In genomic region chr5:108727425-108727824, GRCm38 (mm10) we compare ENCODE assay signal across 17 mouse cellular contexts. TPM values are rescaled to one million over a fixed set of nuclear protein-coding genes. Genes with fewer than 3 reads are reported as not detected.
DNase-seq lines count a peak whose midpoint lies in the region; ATAC-seq and TF ChIP-seq lines count a peak whose summit lies in the region.
"Had no signal": no experiment of that assay in that cellular context is flagged by ENCODE, and none has a peak within 500 bp of the region (broad histone marks: within the 10 kb centered on the region; RNA-seq: fewer than 3 reads in every experiment).

No protein-coding gene starts in this region.

- 0 out of 2 replicates have a peak, but pooled peaks have one; percentile 54 for ATAC-seq in intestine, embryonic 14.5 days (replicated peaks; ENCODE audit: low FRiP score, low TSS enrichment, low read depth)
- ATAC-seq in liver, embryonic 12.5 days, result 0 out of 2 replicates have a peak, but pooled peaks have one; percentile 21
- no peak for ATAC-seq in stomach, postnatal 0 days (ENCODE audit: low FRiP score, low TSS enrichment)

- TF ChIP-seq CTCF in stomach, postnatal 0 days (IDR thresholded peaks at IDR 0.05; ENCODE audit: low read depth), result peak; percentile 12; the same call in 1 of the 2 replicates

- H3K4me3 ChIP-seq in intestine, embryonic 14.5 days (ENCODE audit: low read depth, low read length), result no peak overlapping the region
- no peak overlapping the region for H3K4me3 ChIP-seq in liver, embryonic 12.5 days
- H3K4me3 ChIP-seq in stomach, postnatal 0 days (ENCODE audit: low read depth, low read length), result no peak overlapping the region
- H3K4me3 ChIP-seq in limb, embryonic 10.5 days, result no peak overlapping the region
- H3K4me3 ChIP-seq: embryonic facial prominence, embryonic 12.5 days; forebrain, embryonic 15.5 days; heart, embryonic 15.5 days; hindbrain, embryonic 15.5 days had no signal

- H3K27me3 ChIP-seq in intestine, embryonic 14.5 days (replicated peaks; ENCODE audit: control insufficient read depth, insufficient read depth, low read length), result no peaks in the 10 kb centered on the region
- H3K27me3 ChIP-seq in liver, embryonic 12.5 days (replicated peaks), result peaks cover 14% of the 10 kb centered on the region; the same call in 1 of the 2 replicates
- H3K27me3 ChIP-seq in stomach, postnatal 0 days (ENCODE audit: control insufficient read depth, insufficient read depth, low read length), result no peaks in the 10 kb centered on the region
- no peaks in the 10 kb centered on the region for H3K27me3 ChIP-seq in limb, embryonic 10.5 days (ENCODE audit: low read depth, poor library complexity, severe bottlenecking)
- H3K27me3 ChIP-seq: embryonic facial prominence, embryonic 12.5 days; forebrain, embryonic 15.5 days; heart, embryonic 15.5 days; hindbrain, embryonic 15.5 days had no signal

- H3K36me3 ChIP-seq in intestine, embryonic 14.5 days (ENCODE audit: control insufficient read depth, insufficient read depth, low read length), result no peaks in the 10 kb centered on the region
- H3K36me3 ChIP-seq in liver, embryonic 12.5 days, result no peaks in the 10 kb centered on the region
- no peaks in the 10 kb centered on the region for H3K36me3 ChIP-seq in stomach, postnatal 0 days (ENCODE audit: control insufficient read depth, insufficient read depth, low read length)
- no peaks in the 10 kb centered on the region for H3K36me3 ChIP-seq in limb, embryonic 10.5 days
- H3K36me3 ChIP-seq: embryonic facial prominence, embryonic 12.5 days; forebrain, embryonic 15.5 days; heart, embryonic 15.5 days; hindbrain, embryonic 15.5 days had no signal

- H3K4me1 ChIP-seq in intestine, embryonic 14.5 days (replicated peaks; ENCODE audit: control insufficient read depth, insufficient read depth, low read length), result no peaks in the 10 kb centered on the region
- 0 out of 2 replicates have a peak, but pooled peaks cover 7% of the 10 kb centered on the region for H3K4me1 ChIP-seq in liver, embryonic 12.5 days
- no peaks in the 10 kb centered on the region for H3K4me1 ChIP-seq in stomach, postnatal 0 days (replicated peaks; ENCODE audit: control insufficient read depth, insufficient read depth)
- no peaks in the 10 kb centered on the region for H3K4me1 ChIP-seq in limb, embryonic 10.5 days
- H3K4me1 ChIP-seq: embryonic facial prominence, embryonic 12.5 days; forebrain, embryonic 15.5 days; heart, embryonic 15.5 days; hindbrain, embryonic 15.5 days had no signal

- DNase-seq in heart, adult 11 months, result peak; percentile 71
- no peak for DNase-seq in heart, postnatal 36 days
- DNase-seq in intestine, embryonic 14.5 days (ENCODE audit: low spot score), result no peak
- DNase-seq in stomach, postnatal 0 days (ENCODE audit: low spot score), result no peak
- no peak for DNase-seq in lung, postnatal 10 days
- no peak for DNase-seq in limb, embryonic 10.5 days (ENCODE audit: low spot score)

- 84% methylated on average over 1 of the region's 1 CpGs for WGBS in intestine, embryonic 14.5 days
- 83% methylated on average over 1 of the region's 1 CpGs for WGBS in liver, embryonic 12.5 days (ENCODE audit: insufficient replicate concordance)
- 74% methylated on average over 1 of the region's 1 CpGs for WGBS in stomach, postnatal 0 days
- WGBS in limb, embryonic 10.5 days, result 89% methylated on average over 1 of the region's 1 CpGs

- no peak for TF ChIP-seq EP300 in stomach, postnatal 0 days (optimal IDR thresholded peaks at IDR 0.05)

- H3K9me3 ChIP-seq in intestine, embryonic 14.5 days (ENCODE audit: control insufficient read depth, low read length), result no peaks in the 10 kb centered on the region
- H3K9me3 ChIP-seq in liver, embryonic 12.5 days (replicated peaks), result no peaks in the 10 kb centered on the region
- H3K9me3 ChIP-seq in stomach, postnatal 0 days (ENCODE audit: control insufficient read depth, low read length), result no peaks in the 10 kb centered on the region
- no peaks in the 10 kb centered on the region for H3K9me3 ChIP-seq in limb, embryonic 10.5 days (replicated peaks)
- H3K9me3 ChIP-seq: embryonic facial prominence, embryonic 12.5 days; forebrain, embryonic 15.5 days; heart, embryonic 15.5 days; hindbrain, embryonic 15.5 days had no signal

- H3K4me2 ChIP-seq in intestine, embryonic 14.5 days (ENCODE audit: low read length), result no peak overlapping the region
- H3K4me2 ChIP-seq in liver, embryonic 12.5 days, result no peak overlapping the region
- no peak overlapping the region for H3K4me2 ChIP-seq in stomach, postnatal 0 days (replicated peaks; ENCODE audit: low read depth)
- H3K4me2 ChIP-seq: embryonic facial prominence, embryonic 12.5 days; forebrain, embryonic 15.5 days; heart, embryonic 11.5 days; heart, embryonic 15.5 days; hindbrain, embryonic 15.5 days had no signal

- intact Hi-C loops in heart, postnatal 36 days (cut with DNase I), result loop anchor here (1.0 to 5.0 kb wide), 3 partner anchors 35 to 300 kb away; partner anchors contain the start of gene Fgfrl1

- H3K27ac ChIP-seq in intestine, embryonic 14.5 days (ENCODE audit: low read depth), result no peak overlapping the region
- no peak overlapping the region for H3K27ac ChIP-seq in liver, embryonic 12.5 days
- no peak overlapping the region for H3K27ac ChIP-seq in stomach, postnatal 0 days (replicated peaks)
- no peak overlapping the region for H3K27ac ChIP-seq in limb, embryonic 10.5 days
- H3K27ac ChIP-seq: embryonic facial prominence, embryonic 12.5 days; forebrain, embryonic 15.5 days; heart, embryonic 15.5 days; hindbrain, embryonic 15.5 days had no signal

- no peak overlapping the region for H3K9ac ChIP-seq in intestine, embryonic 14.5 days (ENCODE audit: low read length)
- H3K9ac ChIP-seq in liver, embryonic 12.5 days, result no peak overlapping the region
- H3K9ac ChIP-seq in stomach, postnatal 0 days (ENCODE audit: low read length), result no peak overlapping the region
- H3K9ac ChIP-seq: embryonic facial prominence, embryonic 12.5 days; forebrain, embryonic 15.5 days; heart, embryonic 15.5 days; hindbrain, embryonic 15.5 days had no signal

RNA-seq across cellular contexts. Expression of gene Fgfrl1, which starts 35.2 kb away (rescaled TPM):
- total RNA-seq in heart, postnatal 36 days (2021), result 10 to 100 TPM; 21.5 to 23.6 TPM
- polyA plus RNA-seq in intestine, embryonic 14.5 days (2014; fragmentation: Nextera tagmentation; extraction: Ambion mirVana), result 17.9 and 26.6 TPM in 2 replicates
- 18.0 and 18.6 TPM in 2 replicates for polyA plus RNA-seq in liver, embryonic 12.5 days (2016; fragmentation: Nextera tagmentation; extraction: Ambion mirVana)
- polyA plus RNA-seq in stomach, postnatal 0 days (2015; fragmentation: Nextera tagmentation; extraction: Ambion mirVana), result 21.2 and 22.2 TPM in 2 replicates
- 35.9 and 43.1 TPM in 2 replicates for polyA plus RNA-seq in limb, embryonic 10.5 days (2016; fragmentation: Nextera tagmentation; extraction: Ambion mirVana)

RNA-seq across cellular contexts. Expression of gene Rnf212, which starts 47.4 kb away (rescaled TPM):
- not detected for total RNA-seq in heart, postnatal 36 days (2021)
- not detected in 2 replicates for polyA plus RNA-seq in intestine, embryonic 14.5 days (2014; fragmentation: Nextera tagmentation; extraction: Ambion mirVana)
- polyA plus RNA-seq in liver, embryonic 12.5 days (2016; fragmentation: Nextera tagmentation; extraction: Ambion mirVana), result 4.0 and 4.2 TPM in 2 replicates
- 0.42 and 0.77 TPM in 2 replicates for polyA plus RNA-seq in stomach, postnatal 0 days (2015; fragmentation: Nextera tagmentation; extraction: Ambion mirVana)
- 0.40 and 0.44 TPM in 2 replicates for polyA plus RNA-seq in limb, embryonic 10.5 days (2016; fragmentation: Nextera tagmentation; extraction: Ambion mirVana)
- total RNA-seq: gastrocnemius, adult 8-10 months; gastrocnemius, postnatal 36 days; heart, adult 18-20 months; heart, postnatal 25 days had no signal
- polyA plus RNA-seq: cortical plate, adult 2 months; forebrain, embryonic 15.5 days; heart, embryonic 15.5 days; hindbrain, embryonic 15.5 days had no signal

RNA-seq across cellular contexts. Expression of gene Slc26a1, which starts 52.1 kb away (rescaled TPM):
- not detected for total RNA-seq in heart, postnatal 36 days (2021)
- 1.1 and 1.2 TPM in 2 replicates for polyA plus RNA-seq in intestine, embryonic 14.5 days (2014; fragmentation: Nextera tagmentation; extraction: Ambion mirVana)
- 12.7 and 12.9 TPM in 2 replicates for polyA plus RNA-seq in liver, embryonic 12.5 days (2016; fragmentation: Nextera tagmentation; extraction: Ambion mirVana)
- polyA plus RNA-seq in stomach, postnatal 0 days (2015; fragmentation: Nextera tagmentation; extraction: Ambion mirVana), result 0.17 and 0.22 TPM in 2 replicates
- 0.43 and 0.61 TPM in 2 replicates for polyA plus RNA-seq in limb, embryonic 10.5 days (2016; fragmentation: Nextera tagmentation; extraction: Ambion mirVana)
- total RNA-seq: gastrocnemius, adult 8-10 months; gastrocnemius, postnatal 36 days; heart, adult 18-20 months; heart, postnatal 25 days had no signal

RNA-seq across cellular contexts. Expression of gene Dgkq, which starts 58.0 kb away (rescaled TPM):
- 1 to 10 TPM; 8.9 TPM for total RNA-seq in heart, postnatal 36 days (2021)
- 8.0 and 10.1 TPM in 2 replicates for polyA plus RNA-seq in intestine, embryonic 14.5 days (2014; fragmentation: Nextera tagmentation; extraction: Ambion mirVana)
- polyA plus RNA-seq in liver, embryonic 12.5 days (2016; fragmentation: Nextera tagmentation; extraction: Ambion mirVana), result 6.2 and 7.1 TPM in 2 replicates
- 4.6 and 4.9 TPM in 2 replicates for polyA plus RNA-seq in stomach, postnatal 0 days (2015; fragmentation: Nextera tagmentation; extraction: Ambion mirVana)
- 10.6 and 13.4 TPM in 2 replicates for polyA plus RNA-seq in limb, embryonic 10.5 days (2016; fragmentation: Nextera tagmentation; extraction: Ambion mirVana)
